Mouse (Mus musculus) gastrocnemius, postnatal 10 days (tissue): ENCODE data around the gene Tef. TPM values are rescaled to one million over a fixed set of nuclear protein-coding genes. Genes with fewer than 3 reads are reported as not detected.

ENCODE experiments used
- DNase-seq: peaks from one replicate; pipeline ENCODE4 v3.0.0; 2021; ENCODE audit warnings: mixed read lengths
- long read RNA-seq, 2 experiments: library from polyadenylated mRNA; stranded (forward); transcript quantifications; one replicate each; pipeline ENCODE4 v2.0.0; 2021
- total RNA-seq, 2 experiments: library from RNA; stranded (reverse); gene quantifications; 2 replicates each; pipeline ENCODE4 v1.2.3; 2021

The Tef gene
- 100 to 1,000 TPM; 127 to 130 TPM for total RNA-seq
- long read RNA-seq, experiment 1, full-length matches to known transcripts: 205 of 255 reads
- long read RNA-seq, experiment 1, partial matches to known transcripts: 37 of 255 reads
- long read RNA-seq, experiment 1, other reads (novel, unspliced or antisense): 13 of 255 reads
- long read RNA-seq, experiment 2, full-length matches to known transcripts: 217 of 272 reads
- long read RNA-seq, experiment 2, partial matches to known transcripts: 13 of 272 reads
- long read RNA-seq, experiment 2, other reads (novel, unspliced or antisense): 42 of 272 reads

DNA sequence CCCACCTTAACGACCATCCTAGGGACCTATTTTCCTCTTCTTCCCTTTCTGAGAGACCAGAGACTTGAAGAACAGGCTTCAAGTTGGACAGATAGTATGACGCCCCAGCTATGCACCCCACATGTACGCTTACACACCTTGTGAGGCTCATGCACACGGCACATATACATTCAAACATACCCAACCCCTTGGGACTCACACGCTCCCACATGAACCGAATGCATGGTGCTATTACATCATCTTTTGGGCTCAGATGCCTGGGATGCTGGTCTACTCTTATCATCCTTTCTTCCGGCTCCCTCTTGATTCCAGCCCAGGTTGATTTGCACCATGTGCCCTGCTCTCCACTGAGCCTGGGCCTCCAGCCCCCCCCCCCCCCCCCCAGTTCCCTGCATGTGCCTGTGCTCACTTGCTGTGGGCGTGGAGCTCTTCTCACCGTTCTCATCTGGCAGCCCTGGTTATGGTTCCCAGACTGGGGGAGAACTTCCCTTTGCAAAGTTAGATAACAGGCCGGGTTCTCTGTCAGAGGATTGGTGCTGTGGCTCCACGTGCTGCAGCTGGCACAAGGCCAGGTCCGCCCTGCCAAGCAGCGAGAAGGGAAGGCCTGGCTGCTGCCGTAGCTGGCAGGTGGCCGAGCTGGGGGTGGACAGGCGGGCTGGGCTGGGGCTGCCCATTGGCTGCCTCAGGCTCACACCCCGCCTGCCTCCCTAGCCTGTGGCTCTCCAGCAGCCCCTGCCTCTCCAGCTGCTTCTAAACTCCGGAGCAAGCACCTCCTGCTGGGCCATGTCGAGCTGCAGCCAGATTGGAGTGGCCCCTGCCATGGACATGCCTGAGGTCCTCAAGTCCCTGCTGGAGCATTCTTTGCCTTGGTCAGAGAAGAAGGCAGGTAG is at the start of gene Tef:
TSS of gene Tef (plus strand) at position 421 of the 890 bp plus-strand sequence.
- DNase-seq: peak; percentile 100

DNA sequence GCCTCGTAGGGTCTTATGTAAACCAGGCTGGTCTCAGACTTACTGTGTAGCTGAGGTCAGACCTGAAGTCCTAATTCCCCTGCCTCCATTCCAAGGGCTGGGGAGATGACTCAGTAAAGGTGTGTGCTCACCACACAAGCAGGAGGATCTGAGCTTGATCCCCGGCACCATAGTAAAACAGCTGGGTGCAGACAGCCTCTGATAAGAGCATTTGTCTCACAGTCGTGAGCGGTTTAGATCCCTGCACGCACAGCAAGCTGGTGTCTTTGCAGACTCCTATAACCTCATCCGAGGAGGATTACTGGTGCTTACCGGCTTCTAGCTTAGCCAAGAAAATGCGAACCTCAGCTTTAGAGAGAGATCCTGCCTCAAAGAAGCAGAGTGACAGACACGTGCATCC is 48.6 kb upstream of the Tef start:
- DNase-seq: no peak

DNA sequence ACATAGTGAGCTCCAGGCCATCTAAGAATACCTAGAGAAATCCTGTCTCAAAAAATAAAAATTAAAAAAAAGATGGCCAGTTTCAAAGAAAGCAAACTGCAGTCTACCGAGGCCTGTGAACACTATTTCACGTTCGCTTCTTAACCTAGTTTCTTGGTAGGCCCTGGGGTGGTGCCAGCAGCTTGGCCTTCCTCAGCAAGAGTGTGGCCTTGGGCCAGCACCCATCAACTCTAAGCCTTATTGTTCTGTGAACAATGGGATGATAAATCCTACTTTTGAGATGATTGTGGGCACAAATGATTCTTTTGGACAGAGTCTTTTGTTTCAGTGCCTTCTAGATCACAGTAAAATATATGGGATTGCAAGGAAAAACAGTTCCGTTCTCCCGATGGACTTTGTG is 43.5 kb upstream of the Tef start:
- no peak for DNase-seq

DNA sequence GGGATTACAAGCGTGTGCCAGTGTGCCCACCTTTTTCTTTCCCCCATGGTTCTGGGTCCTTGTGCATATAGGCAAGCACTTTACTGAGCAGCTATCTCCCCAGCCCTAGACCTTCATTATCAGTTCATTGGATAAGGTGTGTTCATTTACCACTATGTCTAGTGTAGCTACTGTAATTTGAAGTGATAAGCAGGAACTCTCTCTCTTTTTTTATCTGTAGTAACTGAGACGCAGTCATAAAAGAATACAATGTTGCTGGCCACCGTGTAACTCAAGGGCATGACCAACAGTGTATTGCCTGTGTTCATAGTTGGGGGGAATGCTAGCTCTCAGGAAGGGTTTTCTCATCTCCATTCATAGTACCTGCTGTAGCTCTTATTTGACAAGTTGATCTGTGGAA is 42.7 kb upstream of the Tef start:
- DNase-seq: no peak

DNA sequence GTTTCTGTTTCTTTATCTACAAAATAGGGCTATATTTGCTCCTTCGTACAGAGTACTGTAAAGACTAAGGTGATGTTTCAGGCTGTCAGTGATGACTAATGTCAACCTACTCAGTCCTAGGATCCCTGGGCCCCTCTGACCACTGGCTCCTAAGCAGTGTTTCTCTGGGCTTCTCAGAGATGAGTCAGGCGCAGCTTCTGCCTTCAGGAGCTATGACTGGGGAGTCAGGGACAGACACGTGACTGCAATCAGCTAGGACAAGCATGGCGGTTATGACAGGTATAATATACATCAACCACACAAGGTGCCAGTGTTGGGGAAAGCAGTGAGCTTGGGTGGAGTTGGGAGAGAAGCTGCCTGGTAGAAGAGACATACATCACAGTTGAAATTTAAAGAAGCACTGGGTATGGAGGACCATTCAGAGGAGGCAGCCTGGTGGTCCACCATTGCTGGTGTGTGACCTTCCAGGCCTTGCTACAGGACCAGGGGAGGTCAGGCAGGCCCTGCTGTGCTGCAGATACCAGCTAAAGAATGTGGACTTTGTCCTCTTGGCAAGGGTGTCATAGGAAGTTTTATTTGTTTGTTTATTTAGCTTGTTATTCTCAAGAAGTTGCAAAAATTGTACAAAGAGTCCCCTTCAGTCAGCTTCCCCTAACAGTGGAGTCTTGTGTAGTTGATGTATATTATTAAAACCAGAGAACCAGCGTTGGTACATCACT is 41.7 kb upstream of the Tef start:
- no peak for DNase-seq

DNA sequence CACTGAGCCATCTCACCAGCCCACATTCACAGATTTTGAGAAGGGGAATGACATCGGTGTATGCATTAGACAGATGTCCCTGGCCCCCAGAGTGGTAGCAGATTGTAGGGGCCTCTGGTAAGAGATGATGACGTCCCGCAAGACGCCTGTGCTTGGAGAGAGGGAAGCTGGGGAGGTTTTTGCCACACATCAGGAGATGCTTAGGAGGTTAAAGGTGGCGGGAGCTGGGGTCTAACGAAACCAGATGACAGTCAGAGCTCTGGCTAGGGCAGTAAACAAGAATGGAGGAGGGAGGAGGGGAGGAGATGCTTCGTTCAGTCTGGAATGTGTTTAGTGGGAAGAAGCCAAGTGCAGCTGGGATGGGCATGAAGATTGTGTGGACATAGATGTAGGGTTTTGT is 40.8 kb upstream of the Tef start:
- no peak for DNase-seq

DNA sequence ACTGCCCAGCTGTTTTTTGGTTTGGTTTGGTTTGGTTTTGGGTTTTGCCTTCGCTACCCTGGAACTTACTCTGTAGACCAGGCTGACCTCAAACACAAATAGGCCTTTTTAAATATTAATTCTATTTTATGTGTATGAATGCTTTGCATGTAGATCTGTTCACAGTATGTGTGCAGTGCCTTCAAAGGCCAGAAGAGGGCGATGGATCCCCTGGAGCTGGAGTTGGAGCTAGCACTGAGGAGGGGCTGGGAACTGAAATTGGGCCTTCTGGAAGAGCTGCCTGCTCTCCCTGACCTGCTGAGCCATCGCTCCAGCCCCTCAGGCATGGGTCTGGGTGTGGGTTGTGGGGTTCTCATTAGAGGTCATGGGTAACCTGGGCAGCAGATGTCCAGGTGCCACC is 40.3 kb upstream of the Tef start:
- DNase-seq: no peak

DNA sequence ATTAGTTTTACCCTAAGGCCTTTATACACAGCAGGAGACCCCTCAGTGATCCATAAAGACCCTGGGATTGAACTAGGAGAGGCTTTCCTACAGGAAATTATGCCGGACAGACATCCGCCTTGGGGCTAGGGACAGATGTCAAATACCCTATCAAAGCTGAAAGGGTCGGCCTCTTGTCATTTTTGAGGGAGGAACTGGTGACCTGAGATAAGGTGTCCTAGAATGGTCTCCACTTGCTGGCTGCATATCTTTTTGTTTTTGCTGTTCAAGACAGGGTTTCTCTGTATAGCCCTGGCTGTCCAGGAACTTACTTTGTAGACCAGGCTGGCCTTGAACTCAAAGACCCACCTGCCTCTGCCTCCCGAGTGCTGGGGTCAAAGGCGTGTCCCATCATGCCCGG is 37.6 kb upstream of the Tef start:
- no peak for DNase-seq

DNA sequence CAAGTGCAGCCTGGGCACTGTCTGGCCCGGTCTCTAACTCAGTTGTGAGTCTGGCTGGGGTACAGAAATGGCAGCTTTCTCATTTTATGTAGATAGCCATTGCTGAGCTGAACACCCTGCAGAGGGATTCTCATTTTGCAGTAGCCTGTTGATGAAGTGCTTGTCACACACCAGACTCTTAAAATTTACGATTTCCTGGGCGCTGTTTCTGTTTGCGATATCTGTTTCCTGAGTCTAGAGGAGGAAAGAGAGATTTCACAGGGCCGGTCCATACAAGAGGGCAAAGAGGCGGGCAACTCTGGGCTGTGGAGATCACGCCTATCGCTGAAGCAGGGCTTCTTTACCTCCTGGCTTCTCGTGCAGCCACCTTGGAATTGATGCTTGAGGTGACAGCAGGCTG is 36.6 kb upstream of the Tef start:
- no peak for DNase-seq

DNA sequence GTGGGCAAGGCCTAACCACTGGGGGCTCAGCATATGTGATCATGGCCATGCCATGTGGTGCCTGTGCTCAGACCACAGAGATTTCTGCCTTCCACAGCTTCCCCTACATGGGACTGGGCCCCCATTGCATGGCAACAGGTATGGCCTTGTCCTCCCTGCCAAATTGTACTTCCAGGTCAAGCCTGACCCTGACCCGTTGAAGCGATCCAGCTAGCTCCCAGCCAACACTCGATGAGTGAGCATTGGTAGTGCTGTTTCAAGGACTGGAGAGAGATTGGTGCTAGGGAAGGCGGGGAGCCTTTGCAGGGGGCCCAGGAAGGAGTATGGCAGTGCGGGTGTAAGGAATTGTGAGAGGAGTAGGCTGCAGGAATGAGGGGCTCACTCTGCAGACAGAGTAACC is 35.8 kb upstream of the Tef start:
- no peak for DNase-seq

DNA sequence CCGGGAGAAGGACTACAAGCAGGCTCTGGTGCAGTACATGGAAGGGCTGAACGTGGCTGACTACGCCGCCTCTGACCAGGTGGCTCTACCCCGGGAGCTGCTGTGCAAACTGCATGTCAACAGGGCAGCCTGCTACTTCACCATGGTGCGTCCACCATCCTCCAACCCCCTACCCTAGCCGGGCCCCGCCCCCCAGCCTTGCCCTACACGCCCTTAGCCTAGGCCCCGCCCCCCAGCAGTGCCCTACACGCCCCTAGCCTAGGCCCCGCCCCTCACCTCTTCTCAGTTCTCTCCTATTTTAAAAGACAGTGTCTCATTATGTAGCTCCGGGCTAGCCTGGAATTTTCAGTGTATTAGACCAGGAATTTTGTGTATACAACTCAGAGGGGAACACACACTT is 33.2 kb upstream of the Tef start:
- DNase-seq: no peak

DNA sequence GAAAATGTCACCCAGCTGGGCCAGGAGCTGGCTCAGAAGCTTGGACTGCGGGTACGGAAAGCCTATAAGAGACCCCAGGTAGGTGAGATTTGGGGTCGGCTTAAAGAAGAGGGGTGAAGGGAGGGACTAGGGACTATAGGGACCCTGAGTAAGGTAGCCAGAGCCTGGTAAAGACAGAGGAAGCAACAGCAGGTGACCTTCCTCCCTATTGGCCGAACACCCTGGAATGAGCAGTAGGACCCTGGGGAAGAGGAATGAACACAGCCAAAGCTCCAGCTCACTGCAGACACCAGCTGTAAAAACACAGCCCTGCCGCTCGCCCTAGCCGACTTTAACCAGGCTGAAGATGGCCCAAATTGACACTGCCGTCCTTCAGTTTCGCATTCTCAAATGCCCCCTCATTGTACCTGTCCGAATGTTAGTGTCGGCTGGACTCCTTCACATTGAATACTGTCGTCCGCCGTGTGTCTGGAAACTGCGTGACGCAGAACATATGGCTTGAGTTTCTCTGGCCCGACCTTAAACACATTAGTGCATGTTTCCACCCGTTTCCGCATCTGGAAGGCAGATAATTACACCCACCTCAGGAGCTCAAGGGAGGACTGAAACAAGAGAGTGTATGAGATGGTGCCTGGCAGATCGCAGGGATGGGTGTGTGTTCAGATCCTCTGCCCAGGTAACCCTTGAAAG is 29.6 kb upstream of the Tef start:
- no peak for DNase-seq

DNA sequence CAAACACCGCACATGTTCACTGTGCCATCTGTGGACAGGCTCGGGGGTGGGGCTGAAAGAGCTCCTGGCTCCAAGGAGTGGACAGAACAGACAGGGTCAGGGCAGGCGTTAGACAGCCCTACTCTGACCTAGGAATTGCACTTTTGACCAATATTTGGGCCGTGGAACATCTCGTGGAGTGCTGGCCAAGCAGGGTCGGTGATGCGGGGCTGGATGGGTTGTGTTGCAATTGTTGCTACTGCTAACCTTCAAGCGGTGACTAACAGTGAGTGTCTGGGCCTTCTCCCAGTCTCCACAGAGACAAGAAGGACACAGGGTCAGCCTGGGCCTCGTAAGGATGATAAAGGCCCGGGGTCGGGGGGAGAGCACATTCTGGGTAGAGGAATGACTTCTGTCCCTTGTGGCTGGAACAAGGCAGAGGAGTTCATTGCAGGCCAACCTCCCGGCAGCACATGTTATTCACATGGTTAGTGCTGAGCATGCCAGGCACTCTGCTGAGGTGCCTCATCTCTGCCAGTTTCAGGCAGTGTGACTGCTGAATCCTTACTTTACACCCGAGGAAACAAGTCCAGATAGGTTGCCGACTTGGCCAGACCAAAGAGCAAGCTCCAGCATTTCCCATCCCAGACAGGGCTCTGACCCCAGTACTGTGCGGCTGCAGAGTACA is 27.6 kb upstream of the Tef start:
- DNase-seq: no peak

DNA sequence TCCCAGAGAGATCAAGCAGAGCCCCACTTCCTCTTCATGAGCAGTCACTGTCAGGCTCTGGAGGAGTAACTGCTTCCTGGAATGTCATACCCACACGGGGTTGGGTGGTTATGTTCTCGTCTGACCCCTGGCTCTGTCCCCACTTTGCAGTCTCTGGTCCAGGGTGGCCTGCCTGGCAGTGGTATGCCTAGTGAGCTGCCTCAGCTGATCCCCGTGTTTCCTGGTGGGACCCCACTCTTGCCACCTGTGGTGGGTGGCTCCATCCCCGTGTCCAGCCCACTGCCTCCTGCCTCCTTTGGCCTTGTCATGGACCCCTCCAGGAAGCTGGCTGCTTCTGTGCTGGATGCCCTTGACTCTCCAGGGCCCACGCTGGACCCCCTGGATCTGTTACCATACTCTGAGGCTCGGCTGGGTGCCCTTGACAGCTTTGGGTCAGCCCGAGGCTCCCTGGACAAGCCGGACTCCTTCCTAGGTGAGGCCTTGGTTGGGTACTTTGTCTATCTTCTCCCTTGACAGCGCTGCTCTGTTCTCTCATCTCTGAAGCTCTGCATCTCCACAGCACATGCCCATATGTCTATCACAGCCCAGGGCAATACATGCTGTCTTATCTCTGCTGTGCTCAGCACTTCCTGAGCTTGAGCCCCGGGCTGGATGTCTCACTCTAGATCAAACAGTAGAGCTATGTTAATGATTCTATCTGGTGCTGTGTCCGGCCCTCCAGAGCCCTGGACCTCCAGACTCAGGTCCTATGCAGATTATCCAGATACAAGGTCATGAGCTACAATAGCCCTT is 25.4 kb upstream of the Tef start:
- no peak for DNase-seq

DNA sequence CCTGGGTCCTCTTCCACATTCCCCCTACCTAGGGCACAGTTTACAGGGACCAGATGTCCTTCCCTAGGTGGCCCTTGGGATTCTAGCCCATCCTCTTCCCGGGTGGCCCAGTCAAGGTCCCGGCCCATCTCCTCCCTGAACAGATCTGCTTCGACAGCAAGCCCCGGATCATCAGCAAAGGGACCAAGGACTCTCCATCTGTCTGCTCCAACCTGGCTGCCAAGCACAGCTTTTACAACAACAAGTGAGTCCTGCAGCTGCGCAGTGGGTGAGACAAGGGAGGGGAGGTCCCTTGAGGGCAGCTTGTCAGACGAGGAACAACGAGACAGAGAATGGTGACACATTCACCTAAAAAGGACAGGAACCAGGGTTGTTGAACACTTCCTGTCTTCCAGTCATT is 20.4 kb upstream of the Tef start:
- no peak for DNase-seq

DNA sequence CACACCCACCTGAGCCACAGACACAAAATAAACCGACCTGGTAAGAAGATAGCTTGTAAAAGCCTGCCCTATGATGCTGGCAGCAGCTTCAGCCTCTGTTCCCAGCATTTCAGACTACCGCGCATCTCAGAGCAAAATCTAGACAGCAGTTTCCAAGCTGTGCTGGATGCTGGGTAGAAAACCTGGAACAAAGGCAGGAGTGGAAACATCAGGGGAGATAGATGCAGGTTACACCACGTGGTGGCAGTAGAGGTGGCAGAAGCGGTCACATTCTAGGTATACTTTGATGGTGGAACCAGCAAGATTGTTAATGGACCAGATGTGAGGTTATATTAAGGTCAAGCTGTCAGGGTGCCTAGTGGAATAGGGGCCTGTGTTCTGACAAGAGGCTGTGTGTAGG is 17.5 kb upstream of the Tef start:
- DNase-seq: no peak

DNA sequence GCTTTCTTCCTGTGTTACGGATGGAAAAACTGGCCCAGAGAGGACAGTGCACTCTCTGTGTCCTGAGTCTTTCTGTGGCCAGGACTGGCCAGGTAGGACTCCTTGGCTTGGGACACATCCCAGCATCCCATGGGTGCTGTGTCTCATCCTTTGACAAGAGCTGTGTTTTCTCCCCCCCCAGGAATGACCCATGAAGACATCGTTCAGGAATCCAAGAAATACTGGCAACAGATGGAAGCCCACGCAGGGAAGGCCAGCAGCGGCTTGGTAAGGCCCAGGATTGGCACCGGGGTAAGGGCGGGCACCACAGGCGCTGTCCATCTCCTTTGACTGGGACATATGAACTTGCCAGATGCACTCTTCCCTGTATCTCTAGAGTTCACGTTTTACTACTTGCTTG is 16.5 kb upstream of the Tef start:
- no peak for DNase-seq

DNA sequence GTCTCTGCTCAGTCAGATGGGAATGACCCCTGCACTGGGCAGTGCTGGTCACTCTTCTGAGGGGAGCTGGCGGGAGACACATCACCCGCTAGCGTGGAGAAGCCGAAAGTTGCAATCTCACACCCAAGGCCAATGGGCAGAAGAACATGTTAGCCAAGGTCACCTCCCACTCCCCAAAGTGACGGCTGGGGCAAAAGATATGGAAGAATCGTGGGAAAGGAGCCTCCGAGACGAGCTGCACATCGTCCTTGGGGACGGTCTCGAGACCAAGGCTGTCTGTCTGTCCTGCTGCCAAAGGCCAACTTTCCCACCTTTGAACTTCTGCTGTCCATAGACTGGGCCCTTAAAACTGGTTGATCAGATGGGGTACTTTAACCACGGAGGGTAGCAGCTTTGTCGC is 14.7 kb upstream of the Tef start:
- DNase-seq: no peak

DNA sequence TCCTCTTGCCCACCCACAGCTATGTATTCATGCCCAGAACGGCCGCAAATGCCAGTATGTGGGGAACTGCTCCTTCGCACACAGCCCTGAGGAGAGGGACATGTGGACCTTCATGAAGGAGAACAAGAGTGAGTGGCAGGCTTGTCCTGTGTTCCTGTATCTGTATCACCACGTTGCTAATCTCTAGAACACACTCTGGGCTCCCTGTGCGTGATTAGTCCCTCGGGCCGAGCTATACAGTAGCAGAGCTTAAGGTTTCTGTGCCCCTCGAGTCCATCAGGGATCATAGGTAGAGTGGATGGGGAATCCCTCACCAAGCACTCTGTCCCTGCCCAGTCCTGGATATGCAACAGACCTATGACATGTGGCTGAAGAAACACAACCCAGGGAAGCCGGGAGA is 9.8 kb upstream of the Tef start:
- no peak for DNase-seq

DNA sequence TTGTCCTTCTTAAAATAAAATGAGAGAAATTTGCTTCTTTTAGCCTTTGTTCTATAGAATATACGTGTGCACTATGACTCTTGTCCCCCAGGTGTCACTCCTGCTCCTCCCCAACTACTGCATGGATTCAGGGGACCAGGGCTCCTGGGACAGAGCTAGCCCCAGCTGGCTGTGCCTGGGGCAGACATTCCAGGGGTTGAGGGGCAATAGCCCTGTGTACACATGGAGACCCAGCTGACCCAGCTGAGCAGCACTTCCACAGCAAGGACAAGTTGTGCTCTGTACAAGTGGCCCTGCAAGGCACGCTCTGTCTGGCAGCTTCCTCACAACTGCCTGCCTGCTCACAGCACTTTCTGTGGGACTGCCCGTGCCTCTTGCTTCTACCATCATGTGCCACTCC is 6.0 kb upstream of the Tef start:
- no peak for DNase-seq

DNA sequence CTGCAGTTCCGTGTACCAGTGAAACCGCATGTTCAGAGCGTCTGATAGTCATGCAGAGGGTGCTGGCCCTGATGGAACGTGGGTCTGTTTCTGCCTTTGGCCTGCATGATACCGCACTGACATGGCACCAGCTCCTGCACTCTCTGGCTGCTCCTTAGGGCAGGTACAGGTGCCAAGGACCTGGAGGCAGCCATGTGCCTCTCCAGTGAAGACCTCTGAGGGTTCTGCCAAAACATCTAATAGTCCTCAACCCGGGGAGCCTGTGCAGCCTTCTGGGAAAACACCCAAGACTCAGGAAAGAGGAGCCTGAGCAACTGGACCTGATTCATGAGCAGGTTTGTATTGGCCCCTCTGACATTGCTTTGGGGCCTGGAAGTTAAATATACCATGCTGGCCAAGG is 4.4 kb upstream of the Tef start:
- no peak for DNase-seq
